Mouse (Mus musculus) gastrocnemius, adult 2 months (tissue): ENCODE measurements around the gene 2010300C02Rik. TPM values are rescaled to one million over a fixed set of nuclear protein-coding genes. Genes with fewer than 3 reads are reported as not detected.
"Not testable (repeated sequence)": the region's sequence is repeated elsewhere in the genome, so short reads cannot be mapped to it uniquely, and the experiment has no call there.

Experiments
- DNase-seq: peaks from one replicate; pipeline ENCODE4 v3.0.0; 2022
- H3K27ac ChIP-seq: fragments of 200-600 bp; 2 replicates; pipeline ENCODE4 v1.8.1; 2022; ENCODE audit warnings: mild to moderate bottlenecking
- H3K4me3 ChIP-seq: fragments of 200-600 bp; 2 replicates; pipeline ENCODE4 v1.8.1; 2022; ENCODE audit warnings: mild to moderate bottlenecking, moderate library complexity
- CTCF ChIP-seq: fragments of 200-600 bp; IDR thresholded peaks from 2 replicates; pipeline ENCODE4 v1.8.1; 2022; ENCODE audit warnings: antibody characterized with exemption, mild to moderate bottlenecking, moderate library complexity
- intact Hi-C: fragments of 180-260 bp; cut with DNase I; formaldehyde crosslinking; loops from one replicate; pipeline ENCODE4 v1.15.1; 2025
- total RNA-seq, 2 experiments: library from RNA; stranded (reverse); gene quantifications; 2 replicates each; pipeline ENCODE4 v1.2.3; 2021

2010300C02Rik gene
- total RNA-seq, 2 experiments from 2014 or later, result 0.22 to 0.31 TPM

DNA sequence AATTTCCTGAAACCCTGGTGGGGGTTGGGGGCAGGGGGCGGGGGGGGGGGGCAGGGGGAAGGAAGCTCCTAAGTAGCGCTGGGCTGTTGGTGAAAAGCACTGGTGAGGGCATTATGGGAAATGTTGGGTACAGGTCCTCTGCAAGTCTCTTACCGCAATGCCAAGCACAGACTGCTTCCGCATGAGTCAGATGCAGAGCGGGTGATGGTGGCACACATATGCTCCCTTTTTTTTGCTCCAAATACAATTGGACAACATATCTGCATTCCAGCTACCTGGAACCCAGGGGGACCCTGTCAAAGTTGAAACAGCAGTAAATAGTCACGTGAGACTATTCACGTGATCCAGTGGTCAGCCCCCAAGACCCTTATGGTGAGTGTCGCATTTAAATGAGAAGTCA, 7.3 kb upstream of the 2010300C02Rik start:
- TF ChIP-seq CTCF, result no peak
- no peak for DNase-seq
- no peak overlapping the region for H3K27ac ChIP-seq
- no peak overlapping the region for H3K4me3 ChIP-seq
- intact Hi-C loops, result no loop called here

DNA sequence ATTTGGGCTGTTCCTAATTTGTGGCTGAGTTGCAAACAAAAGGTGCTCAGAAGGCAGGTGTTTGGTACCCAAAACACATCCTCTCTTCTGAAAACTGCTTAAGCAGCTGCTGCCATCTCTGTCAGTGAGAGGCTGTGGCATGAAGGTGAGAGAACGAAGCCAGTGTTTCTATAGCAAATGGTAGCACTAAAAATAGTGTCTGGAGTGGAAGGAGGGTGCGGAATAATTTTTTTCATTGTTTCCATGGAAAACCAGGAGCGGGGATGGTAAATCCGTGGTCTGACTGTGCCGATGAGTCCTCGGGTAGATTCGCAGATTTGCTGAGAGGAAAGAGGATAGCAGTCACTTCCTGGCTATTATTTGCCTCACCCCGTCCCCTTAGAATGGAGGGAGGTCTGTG, 6.5 kb upstream of the 2010300C02Rik start:
- intact Hi-C loops, result no loop called here
- no peak for DNase-seq
- H3K4me3 ChIP-seq, result no peak overlapping the region
- TF ChIP-seq CTCF, result no peak
- no peak overlapping the region for H3K27ac ChIP-seq

DNA sequence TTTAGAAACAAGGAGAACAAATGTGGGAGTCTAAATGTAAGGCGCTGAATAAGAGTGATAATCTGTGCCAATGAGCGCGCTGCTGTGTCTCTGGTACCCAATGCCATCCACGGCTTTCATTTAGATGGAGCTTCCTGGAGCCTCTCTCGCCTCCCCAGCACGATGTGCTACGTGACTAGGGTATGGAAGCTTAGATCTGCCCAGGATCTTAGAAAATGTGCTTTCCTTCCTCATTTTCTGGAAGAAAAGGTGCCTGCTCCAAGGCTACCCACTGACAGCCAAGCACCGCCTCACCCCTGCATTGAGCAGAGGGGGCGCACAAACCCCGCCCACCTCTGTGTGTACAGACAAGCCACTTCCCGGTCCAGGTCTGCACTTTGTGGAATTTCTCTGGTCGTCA, 6.0 kb upstream of the 2010300C02Rik start:
- TF ChIP-seq CTCF, result no peak
- no peak for DNase-seq
- intact Hi-C loops, result no loop called here
- no peak overlapping the region for H3K27ac ChIP-seq
- no peak overlapping the region for H3K4me3 ChIP-seq

DNA sequence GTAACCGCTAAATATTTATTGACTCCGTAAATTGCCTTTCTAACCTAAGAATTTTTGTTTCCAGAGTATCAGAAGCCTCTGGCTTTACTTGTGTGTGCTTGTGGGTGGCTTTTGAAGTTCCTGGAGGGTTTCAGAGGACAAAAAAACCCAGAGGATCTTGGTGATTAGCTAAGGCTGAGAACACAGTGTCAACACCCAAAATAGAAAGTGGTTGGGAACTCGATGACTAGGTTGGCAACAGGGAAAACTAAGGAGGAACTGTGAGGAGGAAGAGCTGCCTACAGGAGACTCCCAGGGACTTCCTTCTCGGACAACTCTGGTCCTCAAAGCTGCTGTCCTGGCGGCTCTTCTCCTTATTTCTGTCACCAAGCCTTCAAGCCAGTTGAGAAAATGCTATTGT, 1.2 kb upstream of the 2010300C02Rik start:
- TF ChIP-seq CTCF, result no peak
- DNase-seq, result no peak
- no peak overlapping the region for H3K4me3 ChIP-seq
- H3K27ac ChIP-seq, result no peak overlapping the region
- intact Hi-C loops, result no loop called here

DNA sequence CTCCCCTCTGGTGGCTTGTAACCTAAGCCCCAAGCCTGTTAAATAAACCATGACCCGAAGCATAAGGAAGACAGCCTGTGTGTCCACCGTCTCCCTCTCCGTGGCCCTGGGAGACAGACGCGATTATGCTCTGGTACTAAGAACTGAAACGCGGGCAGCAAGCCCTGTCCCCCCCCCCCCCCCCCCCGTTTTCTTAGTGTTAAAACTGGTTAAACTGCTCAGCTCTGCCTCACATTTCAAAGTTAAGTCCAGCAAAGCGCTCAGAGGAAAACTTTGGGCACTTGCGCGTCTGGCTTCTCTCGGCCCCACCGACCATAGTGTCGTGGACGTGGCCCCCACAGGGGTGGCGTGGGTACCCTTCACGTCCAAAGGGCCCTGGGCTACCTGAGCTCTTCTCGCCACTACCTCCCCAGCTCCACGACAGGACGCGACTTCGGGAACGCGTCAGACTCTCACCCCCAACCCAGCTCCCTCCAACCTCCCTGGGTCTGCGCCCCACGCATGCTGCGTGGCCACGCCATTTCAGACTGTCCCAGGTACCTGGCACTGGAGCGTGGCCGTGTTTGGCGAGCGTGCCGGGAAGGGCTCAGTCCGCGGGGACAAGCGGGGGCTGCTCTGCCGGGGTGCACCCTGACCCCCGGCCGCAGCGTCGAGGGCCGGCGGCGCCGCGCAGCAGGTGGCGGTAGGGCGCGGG, 708 bp downstream of the 2010300C02Rik start:
- TF ChIP-seq CTCF, result no peak
- no peak for DNase-seq
- intact Hi-C loops, result no loop called here
- H3K4me3 ChIP-seq, result peak overlapping the region; percentile 76
- H3K27ac ChIP-seq, result no peak overlapping the region

DNA sequence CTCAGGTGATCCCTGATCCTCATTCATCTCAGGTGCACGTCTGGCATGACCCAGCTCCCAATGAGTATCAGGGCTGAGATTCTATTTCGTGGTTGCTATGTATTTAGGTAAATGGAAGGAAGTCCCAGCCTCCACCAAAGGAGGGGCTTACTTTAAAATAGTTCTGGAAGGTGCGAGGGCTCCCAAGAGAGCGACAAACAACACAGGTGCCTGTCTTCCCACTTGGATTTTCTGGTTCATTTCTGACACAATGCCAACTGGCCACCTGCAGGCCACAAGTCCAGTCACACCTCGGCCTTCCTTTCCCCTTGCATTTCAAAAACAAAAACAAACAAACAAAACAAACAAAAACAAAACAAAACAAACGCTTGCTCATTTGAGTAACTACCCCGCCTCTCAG, 1.4 kb downstream of the 2010300C02Rik start:
- no peak for DNase-seq
- intact Hi-C loops, result no loop called here
- TF ChIP-seq CTCF, result no peak
- no peak overlapping the region for H3K4me3 ChIP-seq
- H3K27ac ChIP-seq, result no peak overlapping the region

DNA sequence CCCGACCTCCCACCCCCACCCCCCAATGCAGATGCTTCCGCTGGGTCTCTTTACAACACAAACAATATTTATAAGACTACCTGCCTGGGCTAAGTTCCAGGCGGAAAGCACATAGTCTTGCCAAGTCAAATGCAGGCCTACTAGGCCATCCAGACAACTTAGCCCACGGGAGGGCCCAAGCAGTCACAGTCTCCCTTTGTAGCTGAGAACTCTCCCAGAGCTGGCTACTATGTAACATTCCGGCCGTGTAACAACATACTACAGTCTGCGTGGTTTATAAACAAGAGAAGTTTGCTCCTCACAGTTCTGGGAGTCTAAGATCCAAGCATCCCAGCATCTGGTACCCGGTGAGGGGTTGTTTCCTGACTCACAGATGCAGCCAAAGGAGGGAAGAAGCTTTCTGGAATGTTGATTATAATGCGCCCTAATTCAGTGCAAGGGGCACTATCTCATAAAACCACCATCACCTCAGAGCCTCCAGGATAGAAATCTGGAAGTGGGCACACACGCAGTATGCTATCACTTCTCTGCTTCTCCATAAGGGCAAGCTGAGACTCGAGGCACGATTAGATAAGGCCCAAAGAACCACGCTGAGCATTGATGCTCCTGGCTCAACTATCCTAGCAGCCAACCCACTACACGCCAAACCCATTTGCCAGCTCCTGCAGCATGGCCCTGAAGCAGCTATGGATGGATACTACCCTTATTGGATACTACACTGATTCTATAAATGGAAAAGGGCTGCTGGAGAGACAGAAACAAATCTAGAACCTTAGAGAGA, 2.3 kb downstream of the 2010300C02Rik start:
- intact Hi-C loops, result no loop called here
- no peak overlapping the region for H3K4me3 ChIP-seq
- DNase-seq, result no peak
- no peak for TF ChIP-seq CTCF
- H3K27ac ChIP-seq, result no peak overlapping the region

DNA sequence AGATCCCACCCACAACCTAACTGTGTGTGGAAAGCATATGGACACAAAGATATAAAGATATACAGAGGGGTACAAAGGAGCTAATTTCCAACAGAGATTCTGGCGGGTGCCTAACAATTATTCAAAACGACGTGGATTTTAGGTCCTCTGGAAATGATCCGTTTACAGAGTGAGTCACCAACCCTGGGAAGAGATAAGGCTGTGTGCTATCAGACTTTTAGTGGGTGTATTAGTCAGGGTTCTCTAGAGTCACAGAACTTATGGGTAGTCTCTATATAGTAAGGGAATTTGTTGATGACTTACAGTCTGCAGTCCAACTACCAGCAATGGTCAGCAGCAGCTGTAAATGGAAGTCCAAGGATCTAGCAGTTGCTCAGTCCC, 7.5 kb downstream of the 2010300C02Rik start:
- intact Hi-C loops, result not testable (repeated sequence)

DNA sequence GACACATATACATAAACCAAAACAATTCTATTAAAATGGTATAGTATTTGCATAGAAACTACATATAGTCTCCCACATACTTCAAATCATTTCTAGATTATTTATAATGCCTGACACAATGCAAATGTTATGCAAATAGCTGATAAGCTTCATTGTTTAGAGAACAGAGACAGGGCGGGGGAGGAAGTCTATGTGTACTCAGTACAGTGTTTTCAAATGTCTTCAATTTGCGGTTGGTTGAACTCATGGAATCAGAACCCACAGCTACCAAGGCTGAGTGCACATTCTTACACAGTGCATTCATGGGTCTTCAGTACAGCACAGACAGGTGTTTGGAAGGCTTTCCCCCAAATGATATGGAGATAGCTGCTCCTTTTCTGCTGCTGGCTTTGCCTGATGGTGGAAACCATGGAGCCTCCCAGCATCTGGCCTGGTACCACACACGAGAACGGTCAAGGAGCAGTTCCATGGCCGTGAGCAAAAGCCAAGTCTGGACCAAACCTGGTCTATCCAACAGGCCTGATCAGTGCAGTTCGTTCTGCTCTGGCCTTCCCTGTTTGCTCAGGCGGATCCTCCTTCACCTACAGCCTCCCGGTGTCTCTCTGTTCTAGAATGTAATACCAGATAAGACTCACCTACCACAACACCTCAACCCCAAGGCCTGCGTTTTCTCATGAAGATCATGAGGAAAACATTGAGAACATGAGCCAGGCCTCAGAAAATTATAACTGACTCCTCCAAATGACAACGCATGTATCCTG, 8.1 kb downstream of the 2010300C02Rik start:
- no peak overlapping the region for H3K4me3 ChIP-seq
- no peak for TF ChIP-seq CTCF
- H3K27ac ChIP-seq, result no peak overlapping the region
- intact Hi-C loops, result no loop called here
- DNase-seq, result no peak

More for the DNA sequence above, 7.5 kb downstream of the 2010300C02Rik start:
- not testable (repeated sequence) for DNase-seq, H3K4me3 ChIP-seq, H3K27ac ChIP-seq

DNA sequence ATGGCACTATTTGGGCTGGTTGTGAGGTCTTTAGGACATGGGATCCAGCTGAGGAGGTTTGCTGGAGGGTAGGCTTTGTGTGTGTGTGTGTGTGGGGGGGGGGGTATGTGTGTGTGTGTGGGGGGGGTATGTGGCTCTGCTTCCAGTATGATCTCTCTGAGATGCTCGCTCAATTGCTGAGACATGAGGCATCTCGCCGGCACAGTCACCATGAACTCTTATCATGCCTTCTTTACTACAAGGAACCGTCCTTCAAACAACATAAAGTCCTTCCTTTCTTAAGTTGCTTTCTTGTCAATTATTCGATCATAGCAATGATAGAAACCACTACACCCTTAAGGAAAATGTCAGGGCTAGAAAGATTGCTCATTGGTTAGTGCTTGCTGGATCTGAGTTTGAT, 8.8 kb downstream of the 2010300C02Rik start:
- no peak for TF ChIP-seq CTCF
- no peak for DNase-seq
- no peak overlapping the region for H3K4me3 ChIP-seq
- H3K27ac ChIP-seq, result no peak overlapping the region
- intact Hi-C loops, result no loop called here

DNA sequence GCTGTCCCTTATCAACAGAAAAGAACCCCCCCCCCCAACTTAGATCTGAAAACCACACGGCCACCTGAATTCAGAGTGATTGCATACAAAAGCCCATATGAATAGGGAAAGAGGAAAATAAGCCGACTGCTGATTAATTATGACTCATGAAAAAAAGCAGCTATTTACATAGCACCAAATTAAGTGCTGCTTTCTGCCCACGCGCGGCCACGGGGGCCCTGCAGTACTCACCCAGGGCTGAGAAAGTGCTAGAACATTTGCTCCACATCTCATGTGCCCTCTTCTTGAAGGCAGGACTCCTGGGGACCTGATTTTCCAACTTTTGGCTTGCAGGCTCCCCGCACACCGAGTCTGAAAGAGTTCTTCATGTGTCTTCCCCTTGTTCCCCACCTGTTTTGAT, 10.1 kb downstream of the 2010300C02Rik start:
- DNase-seq, result no peak
- intact Hi-C loops, result no loop called here
- Histone ChIP-seq H3K27ac (no peak overlapping the region), H3K4me3 (no peak overlapping the region)
- TF ChIP-seq CTCF, result no peak

DNA sequence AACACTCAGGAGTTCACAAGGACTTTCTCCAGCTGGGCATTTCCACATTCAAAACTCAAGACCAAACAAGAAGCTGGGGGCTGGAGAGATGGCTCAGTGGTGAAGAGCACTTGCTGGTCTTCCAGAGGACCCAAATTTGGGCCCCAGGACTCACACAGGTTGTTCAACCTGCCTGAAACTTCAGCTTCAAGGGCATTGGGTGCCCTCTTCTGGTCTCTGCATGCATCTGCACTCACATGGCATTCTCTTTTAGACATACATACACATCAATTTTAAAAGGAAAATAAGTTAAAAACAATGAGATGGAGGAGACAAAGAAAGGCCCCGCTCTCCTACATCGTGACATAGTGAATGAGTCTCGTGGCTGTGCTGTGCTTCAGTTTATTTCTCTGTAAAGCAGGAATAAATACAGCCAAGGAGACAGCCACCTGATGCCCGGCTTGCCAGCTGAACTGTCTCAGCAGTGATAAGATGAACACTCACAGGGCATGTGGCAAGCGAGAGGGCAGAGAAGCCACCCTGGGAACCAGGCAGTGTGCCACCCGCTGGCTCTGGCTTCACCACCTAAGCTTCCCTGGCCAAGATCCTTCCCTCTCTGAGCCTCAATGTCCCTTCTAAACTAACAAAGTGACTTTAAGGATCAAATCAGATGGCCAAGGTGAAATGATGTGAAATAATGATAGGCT, 11.5 kb downstream of the 2010300C02Rik start:
- TF ChIP-seq CTCF, result no peak
- no peak for DNase-seq
- Histone ChIP-seq H3K27ac (no peak overlapping the region), H3K4me3 (no peak overlapping the region)
- intact Hi-C loops, result no loop called here

DNA sequence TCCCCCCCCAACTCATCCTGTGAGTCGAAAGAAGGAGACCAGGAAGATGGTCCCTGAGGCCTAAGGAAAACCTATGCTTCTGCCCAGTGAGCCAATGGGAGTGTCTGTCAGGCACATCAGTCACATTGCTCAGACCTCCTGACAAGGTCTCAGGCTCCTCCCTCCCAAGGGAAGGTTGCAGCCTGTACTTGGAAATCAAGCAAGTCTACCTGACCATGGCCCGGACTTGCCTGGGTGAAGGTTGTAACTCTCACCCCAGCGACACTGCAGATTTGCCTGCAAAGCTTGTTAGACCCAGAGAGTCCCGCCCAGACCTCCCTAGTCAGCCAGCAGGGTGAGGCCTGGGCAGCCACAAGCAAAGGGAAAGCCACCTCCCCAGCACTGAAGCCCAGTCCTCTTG, 17.6 kb downstream of the 2010300C02Rik start:
- no peak for TF ChIP-seq CTCF
- intact Hi-C loops, result no loop called here
- no peak overlapping the region for H3K4me3 ChIP-seq
- DNase-seq, result no peak
- H3K27ac ChIP-seq, result no peak overlapping the region
